Mouse (Mus musculus) embryonic fibroblast, embryonic 13.5 days (primary cell): ENCODE measurements around the gene Cyp51.

Source experiments
- CTCF ChIP-seq: IDR thresholded peaks from 2 replicates; pipeline ENCODE4 v1.5.1; 2011; ENCODE audit warnings: mild to moderate bottlenecking, control low read depth, low read length, moderate library complexity, borderline replicate concordance; ENCODE audit not compliant: insufficient read depth
- POLR2A ChIP-seq: IDR thresholded peaks from 2 replicates; pipeline ENCODE4 v1.6.1; 2011; ENCODE audit warnings: low read depth, mild to moderate bottlenecking, control low read depth, low read length, moderate library complexity

DNA sequence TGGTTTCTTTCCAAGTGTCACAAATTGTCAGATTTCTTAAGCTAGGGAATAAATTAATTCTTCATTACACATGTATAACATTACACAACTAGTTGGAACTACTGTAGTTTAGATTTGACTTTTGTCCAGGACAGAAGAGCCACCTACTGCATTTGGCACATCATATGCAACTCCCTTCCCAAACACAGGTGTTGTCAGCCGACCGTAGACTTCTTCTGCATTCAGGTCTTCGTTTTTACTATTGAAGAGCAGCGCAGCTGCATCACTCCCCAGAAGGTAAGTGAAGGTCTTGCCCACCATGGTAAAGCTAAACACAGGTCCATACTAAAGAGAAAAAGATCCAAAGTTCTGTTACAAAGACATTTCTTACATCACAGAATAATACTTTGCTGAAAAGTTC, 3.5 kb downstream of the Cyp51 start:
- TF ChIP-seq CTCF (no peak), POLR2A (no peak)
